Mouse (Mus musculus): ENCODE measurements around the gene Qrfp.

The Qrfp gene

DNA sequence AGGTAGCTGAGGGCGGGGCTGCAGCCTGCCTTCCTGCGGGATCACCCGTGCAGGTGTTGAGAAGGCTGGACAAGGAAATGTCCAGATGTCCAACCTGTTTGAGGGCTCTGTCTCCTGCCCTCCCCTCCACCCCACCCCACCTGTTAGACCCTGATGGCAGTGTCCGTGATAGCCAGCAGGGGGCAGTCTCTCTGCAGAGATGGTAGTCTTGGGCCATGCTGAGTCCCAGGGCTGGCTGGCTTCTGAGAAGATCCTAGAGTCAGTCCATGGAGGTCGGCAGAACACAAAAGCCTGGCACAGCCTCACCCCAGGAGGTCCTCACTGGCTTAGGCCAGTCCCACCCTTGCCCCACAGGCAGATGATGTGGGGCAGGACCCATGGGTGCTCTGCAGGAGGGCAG is 5.0 kb upstream of the Qrfp start:
- peak; percentile 13 for DNase-seq (ENCODE audit: low read depth, low spot score)

DNA sequence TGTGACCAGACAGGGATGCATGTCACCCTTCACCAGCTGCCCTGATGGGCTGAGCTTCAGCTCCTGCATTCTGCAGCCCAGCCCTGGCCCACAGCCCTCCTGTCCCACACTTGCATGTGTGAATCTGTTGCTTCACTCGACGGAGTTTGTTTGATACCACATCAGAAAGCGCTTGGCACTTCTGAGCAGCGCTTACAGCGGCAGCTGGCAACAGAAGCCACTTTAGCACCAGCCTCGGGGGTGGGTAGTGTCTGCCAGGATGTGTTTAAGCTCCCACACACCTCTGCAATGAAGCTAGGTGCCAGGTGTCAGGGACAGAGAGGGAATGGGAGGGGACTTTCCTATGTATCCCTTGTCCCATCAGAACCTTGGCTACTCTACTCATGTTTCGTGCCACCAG is 4.3 kb upstream of the Qrfp start:
- no peak for DNase-seq (ENCODE audit: low read depth, low spot score)

DNA sequence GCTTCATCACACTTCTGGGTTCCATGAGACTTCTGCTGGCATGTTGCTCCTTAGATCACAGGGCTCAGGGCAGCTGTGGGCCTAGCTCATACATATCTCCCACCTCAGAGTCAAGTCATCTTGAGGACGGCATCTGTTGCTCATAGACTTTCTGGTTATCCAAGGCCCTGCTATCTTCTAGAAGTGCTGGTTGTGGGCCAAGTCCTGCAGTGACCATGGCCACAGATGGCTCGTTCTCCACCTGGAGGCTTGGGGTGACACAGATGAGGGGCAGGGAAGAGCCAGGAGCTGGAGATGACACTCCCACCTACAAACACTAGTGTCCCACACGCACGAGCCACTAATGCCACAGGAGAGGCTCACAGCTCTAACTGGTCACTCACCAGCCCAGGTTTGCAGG is 3.3 kb upstream of the Qrfp start:
- no peak for DNase-seq (ENCODE audit: low read depth, low spot score)

DNA sequence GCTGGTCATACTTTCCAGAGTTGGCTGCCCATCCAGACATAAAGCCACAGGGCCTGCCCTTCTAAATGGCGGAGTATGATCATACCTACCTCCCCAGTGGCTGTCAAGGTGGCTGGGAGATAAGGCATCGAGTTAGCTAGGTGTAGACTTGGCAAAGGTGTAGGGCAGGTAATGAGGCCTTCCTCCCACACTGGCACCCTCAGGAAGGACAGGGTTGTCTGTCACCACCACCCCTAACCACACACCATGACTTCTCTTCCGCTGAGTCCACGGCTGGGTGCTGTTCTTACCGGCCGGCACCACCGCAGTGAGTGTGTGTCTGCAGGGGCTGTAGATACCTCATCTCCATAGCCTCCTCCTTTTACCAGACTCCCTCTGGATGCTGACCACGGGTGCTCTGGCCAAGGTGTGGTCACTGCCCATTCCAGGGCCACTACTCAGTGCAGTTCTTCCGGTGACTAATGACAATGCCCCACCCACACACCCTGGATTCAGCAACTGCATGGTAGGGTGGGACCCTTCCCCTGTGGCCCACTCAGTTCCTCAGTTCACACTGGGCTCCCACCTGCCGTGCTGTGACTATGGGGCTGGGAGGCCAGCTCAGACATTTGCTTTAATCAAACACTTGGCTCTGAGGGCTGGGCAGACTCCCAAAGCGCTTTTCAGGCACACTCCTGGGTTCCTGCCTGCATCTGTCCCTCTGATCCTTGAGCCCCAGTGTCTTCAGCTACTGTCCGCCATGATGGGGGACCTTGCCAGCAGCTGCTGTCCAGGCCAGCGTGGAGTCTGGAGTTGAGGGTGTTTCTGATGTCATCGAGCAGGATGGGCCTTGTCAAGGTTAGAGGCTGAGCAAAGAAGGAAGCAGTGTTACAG is 942 bp upstream of the Qrfp start:
- no peak for DNase-seq (ENCODE audit: low read depth, low spot score)

DNA sequence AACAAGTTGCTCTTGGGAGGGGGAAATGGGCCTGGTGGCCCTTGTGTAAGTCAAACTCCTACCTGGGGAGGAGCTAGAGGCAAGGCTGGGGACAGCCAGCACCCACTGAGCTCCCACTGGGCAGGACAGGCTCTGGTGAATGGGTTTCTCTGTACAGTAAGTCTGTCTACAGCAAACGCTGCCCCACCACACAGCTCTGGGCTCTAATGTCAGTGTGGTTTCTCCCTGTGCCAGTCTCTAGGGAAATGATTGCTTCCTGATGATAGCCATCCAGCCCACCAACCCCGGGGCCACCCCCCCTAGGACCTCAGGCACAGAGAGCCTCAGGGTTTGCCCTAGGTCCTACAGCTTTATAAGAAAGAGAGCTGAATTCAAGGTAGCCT is 1.0 kb downstream of the Qrfp start:
- DNase-seq (ENCODE audit: low read depth, low spot score), result no peak

DNA sequence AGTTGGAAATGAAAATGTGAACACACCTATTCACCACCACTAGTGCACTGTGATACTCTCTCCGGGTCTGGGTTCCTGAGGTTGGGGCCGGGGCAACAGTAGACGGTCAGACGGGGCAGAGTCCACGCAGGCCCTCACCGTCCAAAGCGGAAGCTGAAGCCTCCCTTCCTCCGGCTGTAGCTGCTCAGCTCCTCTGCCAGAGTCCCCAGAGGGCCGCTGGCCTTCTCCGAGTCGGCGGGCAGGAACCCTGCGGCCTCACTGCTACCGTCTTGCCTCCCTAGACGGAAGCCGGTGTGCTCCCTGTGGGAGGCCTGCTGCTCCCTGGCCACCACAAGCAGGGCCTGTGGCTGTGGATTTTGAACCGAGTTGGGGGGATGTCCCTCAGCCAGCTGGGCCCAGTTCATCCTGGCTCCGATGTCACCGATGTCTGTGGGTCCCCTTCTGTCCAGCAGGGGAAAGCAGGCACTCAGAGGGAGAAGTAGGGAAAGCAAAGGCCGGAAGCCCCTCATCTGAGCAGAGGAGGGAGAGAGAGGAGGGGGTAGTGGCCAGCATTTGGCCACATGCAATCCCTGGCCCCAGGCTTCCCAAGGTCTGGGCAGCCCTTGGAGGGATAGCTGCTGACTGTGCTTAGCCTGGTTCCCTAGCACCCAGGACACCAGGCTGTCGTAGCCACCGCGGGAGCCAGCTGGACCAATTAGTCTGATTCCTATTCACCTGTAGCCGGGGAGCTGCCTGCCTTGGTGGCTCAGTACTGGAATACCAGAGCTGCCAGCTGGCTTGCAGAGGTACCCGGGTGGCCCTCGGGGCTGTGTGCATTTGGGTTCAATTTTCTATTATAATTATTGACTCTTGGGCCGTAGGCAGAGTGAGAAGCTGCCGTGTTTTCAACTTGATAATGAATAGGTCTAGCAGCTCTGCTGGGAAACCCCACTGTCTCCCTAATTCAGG is 1.7 kb downstream of the Qrfp start:
- DNase-seq (ENCODE audit: low read depth, low spot score), result no peak

DNA sequence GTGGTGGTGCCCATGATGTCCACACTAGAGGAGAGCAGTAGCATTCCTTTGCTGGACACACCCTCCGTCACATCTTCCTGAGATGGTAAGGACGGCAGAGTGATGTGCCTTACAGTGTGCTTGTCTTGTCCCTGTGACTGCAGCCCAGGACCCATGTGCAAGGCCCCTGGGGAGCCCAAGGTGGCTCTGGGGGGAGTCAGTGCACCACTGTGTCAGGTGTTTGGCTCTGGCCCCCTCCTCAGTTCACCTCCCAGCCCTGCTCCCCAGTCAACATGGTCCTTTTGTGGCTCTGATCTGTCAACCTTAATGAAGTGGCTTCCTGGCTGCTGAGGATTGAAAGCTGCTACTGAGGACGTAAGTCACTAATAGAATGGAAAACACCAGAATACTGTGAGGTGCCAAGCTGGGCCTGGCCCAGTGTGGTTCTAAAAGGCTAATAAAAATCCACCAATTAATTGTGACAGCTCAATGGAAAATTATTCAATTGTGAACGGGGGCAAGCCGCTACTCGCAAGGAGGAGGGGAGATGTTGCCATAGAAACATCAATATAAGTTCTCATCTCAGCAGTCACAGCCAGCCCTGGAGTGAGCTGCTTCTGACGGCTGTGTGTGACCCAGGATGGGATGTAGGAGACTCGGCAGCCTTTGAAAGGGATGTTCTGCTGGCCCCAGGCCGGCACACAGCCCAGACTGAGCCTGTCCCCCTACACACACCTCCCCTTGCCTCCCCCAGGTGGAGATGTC is 3.6 kb downstream of the Qrfp start:
- no peak for DNase-seq (ENCODE audit: low read depth, low spot score)

DNA sequence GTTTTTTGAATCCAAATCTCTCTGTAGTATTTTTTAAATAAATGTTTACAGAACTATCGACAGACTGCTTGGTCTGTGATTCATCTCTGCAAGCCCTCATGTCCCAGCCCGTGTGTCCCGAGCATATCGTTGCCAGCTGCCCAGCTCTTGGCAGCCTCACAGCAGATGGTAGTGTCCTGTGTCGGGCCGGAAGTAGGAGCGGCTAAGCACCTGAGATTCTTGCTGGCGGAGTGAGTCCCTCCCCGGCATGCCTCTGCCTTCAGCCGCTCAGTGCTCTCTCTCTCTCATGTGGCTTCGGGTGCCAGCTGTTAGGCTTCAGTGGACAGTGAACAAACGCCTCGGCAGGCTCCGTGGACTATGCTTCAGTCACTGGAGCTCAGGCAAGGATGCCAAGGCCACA is 6.9 kb downstream of the Qrfp start:
- DNase-seq (ENCODE audit: low read depth, low spot score), result no peak

DNA sequence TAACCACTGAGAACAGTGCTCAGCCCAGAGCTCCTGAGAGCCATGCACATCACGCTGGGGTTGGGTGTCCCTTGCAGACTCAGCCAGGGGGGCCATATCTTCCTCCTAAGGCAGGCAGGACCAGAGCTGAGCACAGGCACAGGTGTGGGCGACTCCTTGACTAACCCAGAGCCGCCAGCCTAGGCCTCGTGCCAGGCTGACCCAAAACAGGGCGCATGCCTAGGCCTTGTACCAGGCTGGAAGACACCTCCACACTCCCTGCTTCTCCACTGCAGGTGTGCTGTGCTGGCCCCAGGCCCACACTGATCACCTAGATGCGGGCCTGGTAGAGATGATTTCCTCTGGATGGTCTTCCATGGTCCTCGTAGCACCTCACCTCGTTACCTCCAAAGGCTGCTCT is 7.6 kb downstream of the Qrfp start:
- no peak for DNase-seq (ENCODE audit: low read depth, low spot score)

DNA sequence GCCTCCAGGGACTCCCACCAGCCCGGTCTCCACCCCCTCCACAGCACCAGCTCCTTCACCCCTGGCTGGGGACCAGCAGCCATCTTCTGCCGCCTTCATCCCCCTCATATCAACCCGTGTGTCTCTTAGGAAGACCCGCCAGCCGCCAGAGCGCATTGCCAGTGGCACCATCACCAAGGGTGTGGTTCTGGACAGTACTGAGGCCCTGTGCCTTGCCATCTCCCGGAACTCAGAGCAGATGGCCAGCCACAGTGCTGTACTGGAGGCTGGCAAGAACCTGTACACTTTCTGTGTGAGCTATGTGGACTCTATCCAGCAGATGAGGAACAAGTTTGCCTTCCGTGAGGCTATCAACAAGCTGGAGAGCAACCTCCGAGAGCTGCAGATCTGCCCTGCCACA is 9.0 kb downstream of the Qrfp start:
- no peak for DNase-seq (ENCODE audit: low read depth, low spot score)

DNA sequence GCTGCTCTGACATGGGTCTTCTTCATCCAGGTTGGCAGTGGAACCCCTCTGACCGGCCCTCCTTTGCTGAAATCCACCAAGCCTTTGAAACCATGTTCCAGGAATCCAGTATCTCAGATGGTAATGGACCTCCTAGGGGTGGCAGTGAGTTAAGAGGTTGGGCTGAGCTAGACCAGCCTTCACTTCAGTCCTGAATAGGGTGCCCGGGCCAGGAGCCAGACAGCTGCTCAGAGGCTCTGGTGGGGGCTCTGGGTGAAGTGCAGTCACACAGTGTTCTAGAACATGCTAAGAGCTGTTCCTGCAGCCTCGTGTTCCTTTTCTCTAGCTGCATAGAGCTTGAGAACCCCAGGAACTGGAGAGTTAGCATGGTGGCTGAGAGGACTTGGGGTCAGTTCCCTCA is 13.4 kb downstream of the Qrfp start:
- no peak for DNase-seq (ENCODE audit: low read depth, low spot score)

DNA sequence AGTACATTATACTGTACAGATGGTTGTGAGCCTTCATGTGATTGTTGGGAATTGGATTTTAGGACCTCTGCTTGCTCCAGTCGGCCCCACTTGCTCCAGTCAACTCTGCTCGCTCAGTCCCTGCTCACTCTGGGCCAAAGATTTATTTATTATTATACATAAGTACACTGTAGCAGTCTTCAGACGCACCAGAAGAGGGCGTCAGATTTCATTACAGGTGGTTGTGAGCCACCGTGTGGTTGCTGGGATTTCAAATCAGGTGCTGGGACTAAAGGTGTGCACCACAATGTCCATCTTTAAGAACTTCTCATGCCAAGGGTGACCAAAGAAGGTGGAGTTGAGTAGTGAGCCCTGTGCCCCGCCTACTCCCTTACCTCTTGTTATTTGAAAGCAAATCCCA is 17.8 kb downstream of the Qrfp start:
- DNase-seq (ENCODE audit: low read depth, low spot score), result no peak

DNA sequence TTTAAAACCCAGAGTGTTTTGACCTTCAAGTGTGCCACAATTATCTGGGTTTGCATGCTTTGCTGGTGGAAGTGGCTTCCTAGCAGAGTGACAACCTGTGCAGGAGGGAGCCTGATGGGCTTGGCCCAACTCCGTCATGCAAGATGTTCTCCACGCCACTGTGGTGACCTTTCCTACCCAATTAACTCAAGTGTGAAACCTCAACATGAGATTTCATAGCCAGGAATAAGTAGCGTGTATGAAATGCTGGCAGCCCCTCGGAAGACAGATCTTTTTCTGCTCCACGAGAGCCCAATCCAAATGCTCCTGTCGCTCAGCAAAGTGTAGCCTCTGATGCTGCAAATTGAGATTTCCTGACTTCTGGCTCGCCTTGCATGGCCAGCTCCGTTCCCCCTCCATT is 19.1 kb downstream of the Qrfp start:
- DNase-seq (ENCODE audit: low read depth, low spot score), result no peak

DNA sequence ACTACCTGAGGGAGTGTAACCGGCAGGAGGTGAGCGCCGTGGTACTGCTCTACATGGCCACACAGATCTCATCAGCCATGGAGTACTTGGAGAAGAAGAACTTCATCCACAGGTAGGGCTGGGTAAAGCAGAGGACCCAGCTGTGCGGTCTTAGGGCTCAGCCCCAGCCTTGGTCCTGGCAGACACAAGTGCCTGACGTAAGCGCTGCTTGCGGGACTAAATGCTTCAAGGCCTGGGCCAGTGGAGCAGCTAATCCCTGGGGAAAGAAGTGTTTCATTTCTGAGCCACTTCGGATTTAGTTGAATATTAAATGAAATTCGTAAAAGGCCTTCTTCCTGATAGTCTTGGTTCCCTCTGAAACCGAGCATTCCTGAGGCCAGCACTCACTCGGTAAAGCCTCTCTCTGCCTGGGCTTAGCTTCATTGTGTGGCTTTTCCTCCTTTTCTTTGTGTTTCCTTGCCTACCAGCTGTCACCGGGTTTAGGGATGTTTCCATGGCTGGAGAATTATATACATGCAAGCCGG is 19.6 kb downstream of the Qrfp start:
- no peak for DNase-seq (ENCODE audit: low read depth, low spot score)

DNA sequence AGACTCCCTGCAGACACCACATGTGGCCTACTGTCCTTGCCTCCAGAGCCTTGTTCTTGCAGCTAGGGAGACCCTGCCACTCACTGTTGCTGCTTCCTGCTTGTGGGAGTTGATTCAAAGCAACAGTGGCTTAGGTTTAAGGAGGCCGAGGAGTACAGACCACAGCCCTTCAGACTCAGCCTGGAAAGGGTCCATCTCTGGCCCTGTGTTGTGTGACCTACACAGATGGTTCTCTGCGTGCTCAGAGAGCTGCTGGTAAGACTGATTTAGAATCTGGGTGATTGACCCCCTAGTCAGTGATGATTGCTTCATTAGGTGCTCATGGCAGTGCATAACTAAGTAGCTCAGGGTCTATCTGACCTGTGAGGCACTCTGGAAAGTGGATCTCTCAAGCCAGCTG is 21.2 kb downstream of the Qrfp start:
- DNase-seq (ENCODE audit: low read depth, low spot score), result no peak

DNA sequence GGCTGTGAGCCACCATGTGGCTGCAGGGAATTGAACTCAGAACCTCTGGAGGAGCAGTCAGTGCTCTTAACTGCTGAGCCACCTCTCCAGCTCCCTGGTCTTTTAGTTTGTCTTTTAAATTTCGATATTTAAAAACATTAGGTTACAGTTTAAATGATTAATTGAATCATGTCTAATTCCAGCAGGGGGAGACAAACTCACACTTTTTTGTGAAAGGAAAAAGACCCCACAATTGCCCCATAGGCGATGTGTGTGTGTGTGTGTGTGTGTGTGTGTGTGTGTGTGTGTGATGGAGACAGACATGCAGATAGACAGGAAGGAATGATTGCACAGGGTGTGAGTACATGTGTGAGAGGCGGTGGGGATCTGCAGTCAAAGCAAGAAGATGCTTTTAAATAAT is 22.2 kb downstream of the Qrfp start:
- no peak for DNase-seq (ENCODE audit: low read depth, low spot score)

DNA sequence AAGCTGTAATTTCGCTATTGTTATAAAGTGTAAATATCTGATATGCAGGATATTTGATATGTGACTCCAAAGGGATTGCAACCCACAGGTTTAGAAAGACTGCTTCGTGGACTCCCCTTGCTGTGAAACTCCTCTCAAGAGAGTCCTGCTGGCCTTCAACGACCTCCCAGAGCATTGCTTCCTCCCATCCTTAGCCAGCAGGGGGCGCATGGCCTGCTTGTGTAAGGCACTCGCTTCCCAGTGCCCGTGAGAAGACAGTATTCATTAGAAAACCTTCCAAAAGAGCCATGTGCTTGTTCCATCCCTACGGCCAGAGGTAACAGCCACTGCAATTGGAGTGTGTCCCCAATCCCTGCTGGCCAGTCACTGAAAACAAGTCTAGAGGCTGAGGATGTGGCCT is 23.4 kb downstream of the Qrfp start:
- peak; percentile 50 for DNase-seq (ENCODE audit: low read depth, low spot score)

DNA sequence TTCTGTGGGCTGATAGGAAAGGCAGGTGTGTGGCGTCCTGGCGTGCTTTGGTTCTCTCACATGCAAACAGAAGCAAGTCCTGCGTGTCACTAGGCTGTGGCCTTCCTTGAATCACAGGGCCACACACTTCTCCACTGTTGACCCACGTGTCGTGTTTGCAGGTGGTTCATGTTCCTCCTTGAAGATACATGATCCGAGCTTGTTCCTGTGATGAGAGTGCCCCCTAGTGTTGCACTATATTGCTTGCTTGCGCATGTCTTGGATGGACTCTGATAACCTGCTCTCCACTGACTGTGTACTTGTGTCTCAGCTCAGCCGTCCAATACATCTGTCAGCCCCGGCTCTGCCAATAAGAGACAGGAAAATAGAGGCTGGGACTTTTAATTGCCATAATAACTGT is 25.3 kb downstream of the Qrfp start:
- DNase-seq (ENCODE audit: low read depth, low spot score), result peak; percentile 35

DNA sequence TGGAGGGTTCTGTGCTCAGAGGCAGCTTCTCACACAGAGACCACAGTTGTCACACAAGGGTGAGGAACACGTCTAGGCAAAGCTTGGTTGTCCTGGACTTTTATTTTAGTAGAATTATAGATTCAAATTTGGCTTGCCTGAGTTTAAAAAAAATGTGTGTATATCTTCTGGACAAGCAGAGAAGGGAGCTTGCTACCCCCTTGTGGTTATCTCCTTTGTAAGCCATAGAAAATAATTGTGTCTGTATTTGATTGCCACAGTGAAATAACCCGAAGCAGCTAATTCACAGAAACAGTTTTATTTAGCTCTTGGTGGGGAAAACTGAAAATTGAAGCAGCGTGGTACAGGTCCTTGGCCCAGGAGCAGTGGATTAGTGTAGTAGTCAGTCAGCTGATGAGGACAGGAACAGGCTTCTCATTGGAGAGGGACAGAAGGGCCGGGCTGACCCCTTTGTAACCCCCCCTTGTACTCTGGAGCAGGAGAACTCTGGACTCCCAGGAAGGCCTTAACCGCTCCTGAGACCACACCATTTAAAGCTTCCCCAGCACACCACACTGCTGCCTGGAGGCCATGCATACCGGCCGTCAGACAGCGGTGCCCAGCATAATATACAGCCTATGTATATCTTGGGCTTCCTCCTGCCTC is 27.3 kb downstream of the Qrfp start:
- DNase-seq (ENCODE audit: low read depth, low spot score), result no peak

DNA sequence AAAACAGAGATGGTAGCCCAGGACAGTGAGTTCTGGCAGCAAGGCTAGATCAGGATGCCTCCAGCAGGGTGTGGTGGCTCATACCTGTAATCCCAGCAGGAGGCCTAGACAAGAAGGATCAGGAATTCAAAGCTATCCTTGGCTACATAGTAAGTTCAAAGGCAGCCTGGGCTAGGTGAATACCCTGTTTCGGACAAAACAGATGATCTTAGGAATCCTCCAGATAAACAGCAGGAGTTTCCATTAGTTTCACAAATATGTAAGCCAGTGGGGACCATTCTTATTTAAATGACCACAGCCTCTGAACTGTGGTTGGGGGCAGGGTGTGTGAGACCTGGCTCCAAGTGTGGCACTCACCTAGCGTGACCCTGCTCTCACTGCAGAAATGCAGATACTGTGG is 31.1 kb downstream of the Qrfp start:
- no peak for DNase-seq (ENCODE audit: low read depth, low spot score)

DNA sequence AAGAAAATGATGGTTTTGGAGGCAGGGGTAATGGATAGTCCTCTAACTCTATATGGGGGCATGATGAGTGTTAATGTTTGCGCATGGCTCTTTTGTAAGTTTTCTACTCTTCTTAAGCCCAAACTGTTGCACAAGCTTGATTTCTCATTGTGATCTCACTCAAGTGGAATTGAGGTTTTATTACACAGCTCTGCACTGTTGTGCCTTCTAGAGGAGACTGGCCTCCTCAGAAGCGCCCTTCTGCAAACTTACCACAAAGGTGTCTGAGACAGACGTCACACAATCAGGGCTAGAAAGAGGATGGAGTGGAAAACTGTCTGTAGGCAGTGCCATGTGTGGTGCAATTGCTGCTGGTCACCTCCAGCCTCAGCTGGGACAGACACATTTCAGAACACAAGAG is 33.9 kb downstream of the Qrfp start:
- no peak for DNase-seq (ENCODE audit: low read depth, low spot score)

All from c-Kit-negative CD71-positive TER-119-positive erythroid progenitor cells, embryonic 14.5 days (primary cell).